Mouse (Mus musculus) thymus, adult 2 months (tissue): ENCODE data around the gene Ccl25. TPM values are rescaled to one million over a fixed set of nuclear protein-coding genes. Genes with fewer than 3 reads are reported as not detected.
"Not testable (repeated sequence)": the region's sequence is repeated elsewhere in the genome, so short reads cannot be mapped to it uniquely, and the experiment has no call there.

Source experiments
- DNase-seq: peaks from one replicate; pipeline ENCODE4 v3.0.0; 2021
- H3K27ac ChIP-seq: fragments of 200-500 bp; 2 replicates; pipeline ENCODE4 v1.5.1; 2012; ENCODE audit warnings: low read length, control low read depth; ENCODE audit not compliant: control insufficient read depth, insufficient read depth
- H3K27me3 ChIP-seq: fragments of 200-500 bp; 2 replicates; pipeline ENCODE4 v1.6.1; 2012; ENCODE audit warnings: mild to moderate bottlenecking, low read length, moderate library complexity, mixed read lengths; ENCODE audit not compliant: control insufficient read depth, insufficient read depth
- H3K36me3 ChIP-seq: fragments of 200-500 bp; 2 replicates; pipeline ENCODE4 v1.6.1; 2012; ENCODE audit warnings: mild to moderate bottlenecking, low read length, moderate library complexity; ENCODE audit not compliant: control insufficient read depth, insufficient read depth
- H3K4me1 ChIP-seq: fragments of 200-500 bp; replicated peaks from 2 replicates; pipeline ENCODE4 v1.6.1; 2012; ENCODE audit warnings: low read length; ENCODE audit not compliant: control insufficient read depth, insufficient read depth
- H3K4me3 ChIP-seq: fragments of 200-500 bp; 2 replicates; pipeline ENCODE4 v1.5.1; 2012; ENCODE audit warnings: mild to moderate bottlenecking, low read length, control low read depth, moderate library complexity; ENCODE audit not compliant: control insufficient read depth, insufficient read depth
- CTCF ChIP-seq: fragments of 200-500 bp; IDR thresholded peaks from 2 replicates; pipeline ENCODE4 v1.5.1; 2012; ENCODE audit warnings: mild to moderate bottlenecking, control low read depth, low read length, moderate library complexity, borderline replicate concordance; ENCODE audit not compliant: control insufficient read depth, poor library complexity, insufficient read depth; ENCODE audit errors: extremely low read depth
- POLR2A ChIP-seq: fragments of 200-500 bp; IDR thresholded peaks from 2 replicates; pipeline ENCODE4 v1.6.1; 2012; ENCODE audit warnings: mild to moderate bottlenecking, low read length, control low read depth, moderate library complexity; ENCODE audit not compliant: control insufficient read depth, poor library complexity, insufficient read depth; ENCODE audit errors: extremely low read depth
- WGBS: fragments of 180-500 bp; shearing (Covaris S2); methylation state at CpG from one replicate; pipeline ENCODE4 v1.1.7; 2018; 5-methylcytosine and 5-hydroxymethylcytosine counted together
- polyA plus RNA-seq: library from polyadenylated mRNA; depleted of rRNA; stranded (reverse); fragments of >200 nt; gene quantifications from 2 replicates; pipeline ENCODE4 v1.2.3, GENCODE M21; 2012; rRNA removed

Gene Ccl25
- polyA plus RNA-seq, 1 experiment: 233 TPM

DNA sequence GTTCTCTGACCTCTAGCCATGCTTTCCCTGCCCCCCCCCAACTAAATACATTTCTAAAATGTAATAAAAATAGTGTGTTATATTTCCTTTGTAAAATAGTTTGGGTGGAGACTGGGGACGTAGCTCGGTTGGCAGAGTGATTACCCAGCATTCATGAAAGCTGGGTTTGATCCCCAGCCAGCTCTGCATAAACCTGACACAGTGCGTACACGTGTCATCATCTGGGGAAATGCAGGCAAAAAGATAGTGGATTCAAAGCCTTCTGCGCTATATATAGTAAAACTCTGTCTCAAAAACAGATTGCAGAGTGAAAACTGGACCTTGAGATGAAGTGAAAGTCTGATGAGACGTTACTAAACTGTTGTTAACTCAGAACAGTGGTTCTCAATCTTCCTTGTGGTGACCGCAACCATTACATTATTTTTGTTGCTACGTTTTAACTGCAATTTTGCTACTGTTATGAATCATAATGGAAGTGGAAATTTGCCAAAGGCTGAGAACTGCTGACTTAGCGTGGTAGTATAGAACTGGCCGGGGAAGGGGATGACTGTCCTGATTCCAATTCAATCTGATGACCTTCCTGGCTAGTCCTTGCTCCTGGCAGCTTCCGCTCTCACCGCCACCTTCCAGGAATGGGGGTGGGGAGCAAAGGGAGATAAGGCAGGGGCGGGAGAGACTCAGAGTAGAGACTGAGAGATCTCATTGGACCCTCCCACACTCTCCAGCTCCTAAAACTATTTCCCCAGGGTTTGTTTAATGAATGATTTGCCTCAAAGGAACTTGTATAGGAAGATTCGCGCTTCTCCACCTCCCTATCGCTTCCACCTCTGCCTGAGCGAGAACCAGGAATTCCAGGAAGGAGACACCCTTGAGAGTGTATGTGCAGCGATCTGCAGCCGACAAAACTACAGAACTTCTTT, 79.2 kb downstream of the Ccl25 start:
- no peaks in the 10 kb centered on the region for H3K36me3 ChIP-seq
- WGBS: 42% methylated on average over 19 of the region's 19 CpGs
- TF ChIP-seq CTCF (no peak), POLR2A (no peak)
- H3K4me1 ChIP-seq: no peaks in the 10 kb centered on the region
- no peaks in the 10 kb centered on the region for H3K27me3 ChIP-seq
- DNase-seq: no peak
- no peak overlapping the region for H3K27ac ChIP-seq
- H3K4me3 ChIP-seq: no peak overlapping the region

DNA sequence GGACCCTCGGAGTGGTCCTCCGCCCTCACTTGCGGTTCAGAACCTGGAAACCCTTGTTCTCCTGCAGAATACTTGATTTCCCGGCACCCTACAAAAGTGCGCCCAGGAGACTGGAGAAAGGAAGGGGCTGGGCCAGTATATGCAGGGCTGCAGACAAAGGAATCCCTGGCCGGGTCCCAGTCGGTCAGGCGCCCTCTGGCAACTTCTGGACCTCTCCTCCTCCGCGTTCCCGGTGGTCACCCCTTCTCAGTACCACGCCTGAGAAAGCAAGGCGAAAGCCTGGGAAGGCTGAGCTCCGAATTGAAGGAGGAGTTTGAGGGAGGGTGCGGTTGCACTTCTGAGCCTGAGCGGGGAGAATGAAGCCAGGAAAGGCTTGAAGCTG, 79.9 kb downstream of the Ccl25 start:
- Histone ChIP-seq H3K4me3 (no peak overlapping the region), H3K36me3 (no peaks in the 10 kb centered on the region), H3K27ac (no peak overlapping the region), H3K27me3 (no peaks in the 10 kb centered on the region), H3K4me1 (no peaks in the 10 kb centered on the region)
- WGBS: 16% methylated on average over 16 of the region's 16 CpGs
- no peak for DNase-seq
- no peak for TF ChIP-seq POLR2A
- TF ChIP-seq CTCF: no peak

DNA sequence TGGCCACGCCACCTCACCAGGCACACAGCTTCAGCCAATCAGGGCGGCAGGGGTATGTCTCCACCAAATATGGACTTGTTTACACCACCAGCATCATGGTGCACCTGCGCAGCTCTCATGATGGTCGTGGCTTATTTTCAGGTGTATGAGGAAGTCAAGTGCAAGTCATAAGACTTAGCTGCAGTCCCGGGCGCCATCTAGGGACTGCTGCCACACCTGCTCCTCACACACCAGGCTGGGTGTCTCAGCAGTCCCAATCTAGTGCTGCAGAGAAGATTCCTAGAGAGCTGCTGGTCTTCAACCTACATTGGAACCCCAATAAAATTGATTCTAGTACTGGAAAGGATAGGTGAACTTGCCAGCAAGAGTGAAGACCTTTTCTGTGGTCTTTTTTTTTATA, 83.4 kb downstream of the Ccl25 start:
- H3K4me1 ChIP-seq, H3K4me3 ChIP-seq, H3K36me3 ChIP-seq, DNase-seq, H3K27ac ChIP-seq, H3K27me3 ChIP-seq: not testable (repeated sequence)
- 46% methylated on average over 6 of the region's 6 CpGs for WGBS

Other genes with a start within 250 kb of the Ccl25 start
- gene Cd209f, start 219.4 kb upstream of the Ccl25 start, polyA plus RNA-seq: 8.4 and 10.0 TPM in 2 replicates
- gene Cd209g, start 191.1 kb upstream of the Ccl25 start, polyA plus RNA-seq: 5.7 and 8.9 TPM in 2 replicates
- gene Evi5l, start 158.6 kb upstream of the Ccl25 start, polyA plus RNA-seq: 48.3 and 64.2 TPM in 2 replicates
- gene Prr36, start 107.8 kb upstream of the Ccl25 start, polyA plus RNA-seq: 0.47 and 0.64 TPM in 2 replicates
- 0.59 and 0.66 TPM in 2 replicates for gene Lrrc8e, start 98.4 kb upstream of the Ccl25 start, polyA plus RNA-seq
- 73.2 and 79.9 TPM in 2 replicates for gene Map2k7, start 86.5 kb upstream of the Ccl25 start, polyA plus RNA-seq
- gene Gm49320, start 86.3 kb upstream of the Ccl25 start, polyA plus RNA-seq: 2.6 and 4.6 TPM in 2 replicates
- gene Tgfbr3l, start 77.0 kb upstream of the Ccl25 start, polyA plus RNA-seq: 56.4 and 69.7 TPM in 2 replicates
- 40.8 and 45.1 TPM in 2 replicates for gene Snapc2, start 72.1 kb upstream of the Ccl25 start, polyA plus RNA-seq
- 22.5 and 27.0 TPM in 2 replicates for gene Ctxn1, start 65.9 kb upstream of the Ccl25 start, polyA plus RNA-seq
- gene Timm44, start 49.3 kb upstream of the Ccl25 start, polyA plus RNA-seq: 84.4 and 88.0 TPM in 2 replicates
- 43.2 and 70.4 TPM in 2 replicates for gene Elavl1, start 203 bp downstream of the Ccl25 start, polyA plus RNA-seq
- gene Cers4, start 167.8 kb downstream of the Ccl25 start, polyA plus RNA-seq: 47.3 and 62.1 TPM in 2 replicates